Mouse (Mus musculus) limb, embryonic 13.5 days (tissue): Measurements from ENCODE around the gene Drosha. TPM values are rescaled to one million over a fixed set of nuclear protein-coding genes. Genes with fewer than 3 reads are reported as not detected.
A peak's percentile ranks its signal among the peaks of the same experiment; 100 is the strongest.

Experiments used
- ATAC-seq: fragments of 200-750 bp; cut with Nextera tagmentation; 2 replicates; pipeline ENCODE4 v1.8.0; 2017; ENCODE audit warnings: low read depth, moderate number of reproducible peaks, moderate TSS enrichment; ENCODE audit not compliant: low FRiP score
- H3K27ac ChIP-seq: fragments of 300-500 bp; sonication (generic); 2 replicates; pipeline ENCODE4 v1.5.1; 2015; ENCODE audit warnings: inconsistent platforms, mild to moderate bottlenecking, moderate library complexity
- H3K27me3 ChIP-seq: fragments of 300-500 bp; sonication (generic); 2 replicates; pipeline ENCODE4 v1.6.1; 2015; ENCODE audit warnings: mild to moderate bottlenecking, inconsistent platforms
- H3K36me3 ChIP-seq: fragments of 300-500 bp; sonication (generic); 2 replicates; pipeline ENCODE4 v1.6.1; 2015; ENCODE audit warnings: inconsistent platforms, mild to moderate bottlenecking, moderate library complexity
- H3K4me1 ChIP-seq: fragments of 300-500 bp; sonication (generic); 2 replicates; pipeline ENCODE4 v1.6.1; 2015; ENCODE audit warnings: inconsistent platforms
- H3K4me2 ChIP-seq: fragments of 300-500 bp; sonication (generic); replicated peaks from 2 replicates; pipeline ENCODE4 v1.6.1; 2015; ENCODE audit warnings: inconsistent platforms, mild to moderate bottlenecking, moderate library complexity
- H3K4me3 ChIP-seq: fragments of 300-500 bp; sonication (generic); 2 replicates; pipeline ENCODE4 v1.5.1; 2015; ENCODE audit warnings: moderate library complexity, mild to moderate bottlenecking, inconsistent platforms
- H3K9ac ChIP-seq: fragments of 300-500 bp; sonication (generic); 2 replicates; pipeline ENCODE4 v1.6.1; 2015; ENCODE audit warnings: mild to moderate bottlenecking, inconsistent platforms
- H3K9me3 ChIP-seq: fragments of 300-500 bp; sonication (generic); 2 replicates; pipeline ENCODE4 v1.6.1; 2016; ENCODE audit warnings: inconsistent platforms
- WGBS: fragments of 180-500 bp; shearing (Covaris S2); methylation state at CpG from one replicate; pipeline ENCODE4 v1.1.7; 2015; 5-methylcytosine and 5-hydroxymethylcytosine counted together
- polyA plus RNA-seq: library from polyadenylated mRNA; unstranded; fragments of >200 nt; fragmentation: Nextera tagmentation; extraction: Ambion mirVana; gene quantifications from 2 replicates; pipeline ENCODE4 v1.2.1, GENCODE M21; 2015

The Drosha gene
- polyA plus RNA-seq, 1 experiment from 2014 or later: 47.6 TPM

- Histone ChIP-seq H3K4me2 (no peak overlapping the region), H3K36me3 (peaks cover 34% of the 10 kb centered on the region), H3K4me3 (no peak overlapping the region), H3K9me3 (no peaks in the 10 kb centered on the region), H3K27me3 (no peaks in the 10 kb centered on the region), H3K9ac (no peak overlapping the region), H3K4me1 (no peaks in the 10 kb centered on the region), H3K27ac (no peak overlapping the region)
- ATAC-seq: no peak
- WGBS: 75% methylated on average over 4 of the region's 4 CpGs
Observed at GRCm38 (mm10) chr15:12805071-12805470, 19.5 kb upstream of the Drosha start.

DNA sequence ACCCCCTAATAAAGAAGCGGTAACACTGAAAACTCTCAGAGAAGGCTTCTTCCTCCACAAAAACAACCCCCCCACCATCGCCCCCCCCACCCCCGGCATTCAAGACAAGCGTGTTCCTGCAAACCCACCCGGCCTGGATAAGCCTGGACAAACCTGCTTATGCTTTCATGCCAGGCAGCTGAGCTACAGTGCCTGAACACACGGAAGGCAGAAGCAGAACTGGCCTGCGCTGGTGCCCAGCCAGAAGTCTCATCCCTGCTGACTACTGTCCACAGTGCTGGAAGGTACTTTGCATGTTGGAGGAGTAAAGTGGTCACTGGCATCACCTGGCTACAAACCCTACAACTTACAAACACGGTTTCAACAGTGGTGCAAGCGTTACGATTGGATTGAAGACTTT, 17.5 kb upstream of the Drosha start:
- Histone ChIP-seq H3K4me2 (no peak overlapping the region), H3K36me3 (peaks cover 55% of the 10 kb centered on the region)
- 87% methylated on average over 10 of the region's 10 CpGs for WGBS

DNA sequence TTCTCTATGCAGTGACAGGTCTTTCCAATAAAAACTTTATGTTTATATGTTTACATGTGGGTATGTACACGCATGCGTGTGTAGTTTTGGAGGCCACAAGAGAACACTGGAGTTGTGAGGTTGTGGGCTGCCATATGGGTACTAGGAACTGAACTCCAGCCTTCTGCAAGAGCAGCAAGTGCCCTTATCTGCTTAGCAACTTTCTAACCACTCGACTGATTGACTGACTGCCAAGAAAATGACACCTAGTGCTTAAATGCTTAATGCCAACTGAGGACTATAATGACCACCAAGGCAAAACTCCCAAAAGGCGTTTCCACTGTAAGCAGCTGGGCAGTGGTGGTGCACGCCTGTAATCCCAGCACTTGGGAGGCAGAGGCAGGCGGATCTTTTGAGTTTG, 15.3 kb upstream of the Drosha start:
- no peaks in the 10 kb centered on the region for H3K4me1 ChIP-seq
- ATAC-seq: no peak
- H3K36me3 ChIP-seq: peaks cover 75% of the 10 kb centered on the region
- no peak overlapping the region for H3K27ac ChIP-seq
- H3K4me2 ChIP-seq: no peak overlapping the region
- no peaks in the 10 kb centered on the region for H3K9me3 ChIP-seq
- H3K27me3 ChIP-seq: no peaks in the 10 kb centered on the region
- WGBS: 90% methylated on average over 6 of the region's 6 CpGs
- no peak overlapping the region for H3K9ac ChIP-seq
- no peak overlapping the region for H3K4me3 ChIP-seq

More for the DNA sequence above, 17.5 kb upstream of the Drosha start:
- Histone ChIP-seq H3K9me3 (no peaks in the 10 kb centered on the region), H3K4me1 (no peaks in the 10 kb centered on the region), H3K27ac (no peak overlapping the region), H3K4me3 (no peak overlapping the region), H3K9ac (no peak overlapping the region), H3K27me3 (no peaks in the 10 kb centered on the region)
- no peak for ATAC-seq

GRCm38 (mm10) chr15:12812646-12813045, 12.0 kb upstream of the Drosha start:
- H3K36me3 ChIP-seq: peaks cover 90% of the 10 kb centered on the region
- H3K27ac ChIP-seq: no peak overlapping the region
- no peak overlapping the region for H3K4me2 ChIP-seq
- no peak overlapping the region for H3K4me3 ChIP-seq
- no peaks in the 10 kb centered on the region for H3K4me1 ChIP-seq
- ATAC-seq: no peak
- H3K9me3 ChIP-seq: no peaks in the 10 kb centered on the region
- no peak overlapping the region for H3K9ac ChIP-seq
- H3K27me3 ChIP-seq: no peaks in the 10 kb centered on the region
- WGBS: 95% methylated on average over 11 of the region's 11 CpGs

DNA sequence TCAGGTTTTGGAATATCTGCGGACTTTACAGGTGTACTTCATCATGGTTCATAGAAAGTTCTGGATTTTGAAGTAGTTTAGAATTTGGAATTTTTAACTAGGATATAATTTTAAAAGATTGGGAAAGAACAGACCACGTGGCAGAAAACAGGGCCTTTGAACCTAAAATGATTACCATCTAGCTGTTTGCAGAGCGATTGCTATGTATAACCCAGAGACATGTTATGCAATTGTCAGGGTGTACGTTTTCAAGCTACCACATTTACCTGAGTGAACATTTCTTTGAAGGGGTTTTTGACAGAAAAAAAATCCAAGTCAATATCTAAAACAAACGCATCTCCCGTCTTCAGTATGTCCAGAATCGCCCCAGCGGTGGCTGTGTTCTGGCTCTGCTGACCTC, 7.0 kb upstream of the Drosha start:
- Histone ChIP-seq H3K36me3 (peaks cover 84% of the 10 kb centered on the region), H3K9ac (no peak overlapping the region), H3K27ac (no peak overlapping the region), H3K4me3 (no peak overlapping the region), H3K4me1 (no peaks in the 10 kb centered on the region), H3K9me3 (no peaks in the 10 kb centered on the region), H3K4me2 (no peak overlapping the region), H3K27me3 (no peaks in the 10 kb centered on the region)
- ATAC-seq: no peak
- WGBS: 92% methylated on average over 8 of the region's 8 CpGs

GRCm38 (mm10) chr15:12822416-12823395, 1.9 kb upstream of the Drosha start:
- ATAC-seq: no peak
- H3K27ac ChIP-seq: no peak overlapping the region
- H3K27me3 ChIP-seq: no peaks in the 10 kb centered on the region
- no peaks in the 10 kb centered on the region for H3K9me3 ChIP-seq
- H3K4me1 ChIP-seq: peaks cover 24% of the 10 kb centered on the region
- peaks cover 54% of the 10 kb centered on the region for H3K36me3 ChIP-seq
- WGBS: 70% methylated on average over 9 of the region's 9 CpGs
- H3K9ac ChIP-seq: no peak overlapping the region
- H3K4me3 ChIP-seq: no peak overlapping the region
- peak overlapping the region; percentile 16; the same call in 1 of the 2 replicates for H3K4me2 ChIP-seq

- Histone ChIP-seq H3K36me3 (peaks cover 54% of the 10 kb centered on the region), H3K27me3 (no peaks in the 10 kb centered on the region), H3K4me3 (peak overlapping the region; percentile 66), H3K9ac (peak overlapping the region; percentile 94), H3K4me2 (peak overlapping the region; percentile 79), H3K9me3 (no peaks in the 10 kb centered on the region), H3K4me1 (peaks cover 24% of the 10 kb centered on the region), H3K27ac (peak overlapping the region; percentile 65; the same call in 1 of the 2 replicates)
- 91% methylated on average over 2 of the region's 2 CpGs for WGBS
- ATAC-seq: no peak
Observed at GRCm38 (mm10) chr15:12823455-12824119, 1.0 kb upstream of the Drosha start.

- no peak; the same call in 1 of the 2 replicates for ATAC-seq
Observed at GRCm38 (mm10) chr15:12824965-12825364, 350 bp downstream of the Drosha start.

DNA sequence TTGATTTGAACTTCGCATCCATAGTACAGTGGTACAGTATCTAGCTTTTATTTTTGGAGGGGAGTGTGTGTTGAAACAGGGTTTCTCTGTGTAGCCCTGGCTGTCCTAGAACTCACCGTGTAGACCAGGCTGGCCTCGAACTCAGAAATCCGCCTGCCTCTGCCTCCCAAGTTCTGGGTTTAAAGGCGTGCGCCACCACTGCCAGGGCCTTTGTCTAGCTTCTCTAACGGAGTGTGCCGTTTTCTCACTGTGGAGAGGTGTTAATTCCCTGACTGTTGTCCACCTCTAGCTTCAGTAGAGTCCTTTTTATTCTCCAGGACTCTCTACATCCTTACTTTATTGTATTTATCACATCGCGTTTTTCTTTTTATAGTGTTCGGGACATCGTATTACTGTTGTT, 793 bp downstream of the Drosha start:
- Histone ChIP-seq H3K9me3 (no peaks in the 10 kb centered on the region), H3K4me1 (peaks cover 24% of the 10 kb centered on the region), H3K27ac (no peak overlapping the region), H3K27me3 (no peaks in the 10 kb centered on the region), H3K4me2 (peak overlapping the region; percentile 77), H3K4me3 (peak overlapping the region; percentile 66), H3K36me3 (peaks cover 56% of the 10 kb centered on the region), H3K9ac (peak overlapping the region; percentile 89)
- WGBS: 56% methylated on average over 12 of the region's 12 CpGs
- no peak for ATAC-seq

More at GRCm38 (mm10) chr15:12824965-12825364, 350 bp downstream of the Drosha start:
- H3K4me2 ChIP-seq: peak overlapping the region; percentile 77
- H3K36me3 ChIP-seq: peaks cover 54% of the 10 kb centered on the region
- H3K9me3 ChIP-seq: no peaks in the 10 kb centered on the region
- H3K9ac ChIP-seq: peak overlapping the region; percentile 89
- peak overlapping the region; percentile 52 for H3K27ac ChIP-seq
- H3K4me1 ChIP-seq: peaks cover 24% of the 10 kb centered on the region
- peak overlapping the region; percentile 66 for H3K4me3 ChIP-seq
- under 1% methylated on average over 31 of the region's 31 CpGs for WGBS
- no peaks in the 10 kb centered on the region for H3K27me3 ChIP-seq

GRCm38 (mm10) chr15:12829878-12830277, 5.3 kb downstream of the Drosha start:
- Histone ChIP-seq H3K4me1 (peaks cover 13% of the 10 kb centered on the region), H3K36me3 (peaks cover 77% of the 10 kb centered on the region)
- WGBS: 93% methylated on average over 3 of the region's 3 CpGs

DNA sequence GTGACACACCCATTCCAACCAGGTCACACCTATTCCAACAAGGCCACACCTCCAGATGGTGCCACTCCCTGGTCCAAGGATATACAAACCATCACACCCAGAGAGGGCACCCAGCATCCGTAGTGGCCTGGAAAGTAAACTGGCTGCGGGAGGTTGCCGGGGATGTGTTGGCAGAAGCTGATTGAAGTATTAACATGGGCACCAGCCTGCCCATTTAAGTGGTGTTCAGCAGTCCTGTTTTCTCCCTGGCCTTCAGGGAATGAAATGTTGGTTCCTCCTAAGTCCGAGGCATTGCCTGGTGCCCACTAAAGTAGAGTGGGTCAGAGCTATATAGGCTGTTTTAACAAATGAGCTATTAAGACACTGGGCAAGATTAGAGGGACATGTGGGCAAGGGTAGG, 8.0 kb downstream of the Drosha start:
- no peak overlapping the region for H3K4me3 ChIP-seq
- no peak for ATAC-seq
- H3K9ac ChIP-seq: no peak overlapping the region
- no peaks in the 10 kb centered on the region for H3K27me3 ChIP-seq
- H3K36me3 ChIP-seq: peaks cover 85% of the 10 kb centered on the region
- 96% methylated on average over 4 of the region's 4 CpGs for WGBS
- no peaks in the 10 kb centered on the region for H3K9me3 ChIP-seq
- no peaks in the 10 kb centered on the region for H3K4me1 ChIP-seq
- no peak overlapping the region for H3K4me2 ChIP-seq
- H3K27ac ChIP-seq: no peak overlapping the region

More at GRCm38 (mm10) chr15:12829878-12830277, 5.3 kb downstream of the Drosha start:
- H3K27me3 ChIP-seq: no peaks in the 10 kb centered on the region
- no peak overlapping the region for H3K9ac ChIP-seq
- ATAC-seq: no peak
- H3K4me3 ChIP-seq: no peak overlapping the region
- no peak overlapping the region for H3K4me2 ChIP-seq
- H3K9me3 ChIP-seq: no peaks in the 10 kb centered on the region
- no peak overlapping the region for H3K27ac ChIP-seq

DNA sequence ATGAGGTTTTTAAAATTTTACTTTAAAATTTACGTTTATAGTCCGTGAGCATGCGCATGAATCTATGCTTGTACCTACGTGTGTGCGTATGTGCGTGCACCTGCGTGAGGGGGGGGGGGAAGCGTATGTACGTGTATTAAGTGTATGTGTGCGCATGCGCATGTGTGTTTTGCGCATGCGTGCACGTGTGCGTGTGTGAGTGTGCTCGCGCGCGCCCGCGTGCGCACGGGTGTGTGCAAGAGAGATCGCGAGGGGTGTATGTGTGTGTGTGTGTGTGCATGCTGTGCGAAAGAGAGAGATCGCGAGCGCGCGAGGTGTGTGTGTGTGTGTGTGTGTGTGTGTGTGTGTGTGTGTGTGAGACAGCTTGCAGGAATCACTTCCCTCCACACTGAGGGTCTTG, 8.8 kb downstream of the Drosha start:
- H3K4me1 ChIP-seq: no peaks in the 10 kb centered on the region
- 97% methylated on average over 31 of the region's 31 CpGs for WGBS

More for the DNA sequence above, 8.8 kb downstream of the Drosha start:
- no peak overlapping the region for H3K4me3 ChIP-seq
- H3K36me3 ChIP-seq: peaks cover 85% of the 10 kb centered on the region
- H3K9me3 ChIP-seq: no peaks in the 10 kb centered on the region
- no peak overlapping the region for H3K27ac ChIP-seq
- no peaks in the 10 kb centered on the region for H3K27me3 ChIP-seq
- no peak for ATAC-seq
- H3K4me2 ChIP-seq: no peak overlapping the region
- H3K9ac ChIP-seq: no peak overlapping the region
